Mouse (Mus musculus): Measurements from ENCODE around the gene Hydin. TPM values are rescaled to one million over a fixed set of nuclear protein-coding genes. Genes with fewer than 3 reads are reported as not detected.
"Not testable (repeated sequence)": the region's sequence is repeated elsewhere in the genome, so short reads cannot be mapped to it uniquely, and the experiment has no call there.

Gene Hydin
- polyA plus RNA-seq, 1 experiment from 2014 or later, result 0.89 TPM

DNA sequence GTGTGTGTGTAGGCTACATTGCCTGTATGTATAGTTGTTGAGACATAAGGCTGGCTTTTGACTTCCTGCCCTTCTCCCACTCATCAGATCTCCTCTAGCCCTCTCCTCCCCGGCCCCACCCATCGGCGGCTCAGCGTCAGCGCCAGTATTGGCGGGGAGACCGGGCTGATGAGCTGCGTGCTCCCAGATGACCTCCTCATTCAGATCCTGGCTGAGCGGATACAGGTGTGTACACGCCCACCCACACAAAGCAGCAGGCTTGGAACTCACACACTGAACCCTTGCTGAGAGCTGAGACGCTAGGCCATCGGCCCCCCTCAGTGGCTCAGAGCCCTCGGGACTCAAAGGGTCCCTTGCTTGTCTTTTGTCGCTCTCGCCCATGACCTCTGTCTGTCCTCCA, 256.2 kb downstream of the Hydin start:
- Histone ChIP-seq H3K4me3 (replicated peaks) (no peak overlapping the region), H3K4me1 (no peaks in the 10 kb centered on the region), H3K27ac (replicated peaks) (no peak overlapping the region), H3K9ac (no peak overlapping the region), H3K4me2 (replicated peaks) (no peak overlapping the region), H3K9me3 (replicated peaks) (no peaks in the 10 kb centered on the region), H3K36me3 (no peaks in the 10 kb centered on the region), H3K27me3 (no peaks in the 10 kb centered on the region)
- ATAC-seq (ENCODE audit: insufficient number of reproducible peaks, low FRiP score, low TSS enrichment, low read depth), result peak; percentile 19; the same call in 1 of the 2 replicates
- 67% methylated on average over 15 of the region's 15 CpGs for WGBS

DNA sequence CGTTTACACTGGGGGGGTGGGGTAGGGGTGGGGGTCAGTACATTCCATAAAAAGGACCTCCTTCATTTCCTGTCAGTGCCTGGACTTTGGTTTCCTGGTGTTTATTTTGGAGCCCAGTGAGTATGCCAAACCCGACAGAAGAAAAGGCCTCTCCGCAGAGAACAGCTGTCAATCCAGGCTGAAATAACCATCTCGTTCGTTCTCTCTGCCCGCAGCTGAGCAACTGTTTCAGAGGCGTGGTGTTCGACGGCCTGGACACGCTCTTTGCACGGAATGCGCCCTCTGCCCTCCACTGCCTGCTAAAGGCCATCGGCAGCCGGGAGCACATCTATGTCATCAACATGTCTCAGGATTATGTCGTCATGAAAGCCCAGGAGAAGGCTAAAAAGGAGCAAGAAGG, 258.5 kb downstream of the Hydin start:
- Histone ChIP-seq H3K4me2 (replicated peaks) (no peak overlapping the region), H3K9ac (no peak overlapping the region), H3K27me3 (no peaks in the 10 kb centered on the region), H3K4me3 (replicated peaks) (no peak overlapping the region), H3K4me1 (no peaks in the 10 kb centered on the region), H3K27ac (replicated peaks) (no peak overlapping the region), H3K9me3 (replicated peaks) (no peaks in the 10 kb centered on the region), H3K36me3 (no peaks in the 10 kb centered on the region)
- 51% methylated on average over 15 of the region's 15 CpGs for WGBS
- no peak for ATAC-seq (ENCODE audit: insufficient number of reproducible peaks, low FRiP score, low TSS enrichment, low read depth)

DNA sequence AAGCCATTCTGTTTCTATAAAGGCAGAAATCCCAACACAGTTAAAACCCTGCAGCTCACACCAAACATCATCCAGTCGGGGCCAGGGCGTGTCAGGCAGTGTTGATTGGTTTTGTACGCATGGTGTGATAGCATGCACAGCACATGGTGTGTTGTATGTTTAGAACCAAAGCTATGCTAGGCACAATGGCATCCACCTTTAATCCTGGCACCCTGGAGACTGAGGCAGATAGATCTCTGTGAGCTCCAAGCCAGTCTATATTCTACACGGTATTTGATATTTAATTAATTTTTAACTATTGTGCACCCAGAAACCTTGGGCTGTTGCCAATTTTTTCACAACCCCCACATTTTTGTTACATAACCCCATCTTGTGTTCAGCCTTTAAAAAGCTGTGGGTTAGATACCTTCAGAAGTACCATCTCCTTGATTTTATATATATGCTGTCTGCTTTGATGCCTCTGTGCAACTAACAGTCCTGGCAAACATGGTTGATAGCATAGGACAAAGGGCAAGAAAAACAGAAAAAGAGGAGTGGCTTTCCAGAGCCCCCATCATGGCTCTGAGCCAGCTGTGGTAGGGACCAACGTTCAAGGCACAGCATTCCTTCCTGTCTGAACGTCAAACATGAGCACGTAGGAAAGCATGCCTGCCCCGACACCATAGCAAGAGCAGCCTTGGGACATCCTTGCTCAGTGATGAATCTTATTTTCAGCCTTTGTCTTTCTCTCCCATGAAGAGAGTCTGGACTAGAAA, 263.4 kb downstream of the Hydin start:
- 55% methylated on average over 8 of the region's 8 CpGs for WGBS
- Histone ChIP-seq H3K4me1 (no peaks in the 10 kb centered on the region), H3K27ac (replicated peaks) (no peak overlapping the region), H3K9me3 (replicated peaks) (no peaks in the 10 kb centered on the region), H3K9ac (no peak overlapping the region), H3K36me3 (no peaks in the 10 kb centered on the region), H3K4me3 (replicated peaks) (no peak overlapping the region), H3K4me2 (replicated peaks) (no peak overlapping the region), H3K27me3 (no peaks in the 10 kb centered on the region)
- ATAC-seq (ENCODE audit: insufficient number of reproducible peaks, low FRiP score, low TSS enrichment, low read depth), result no peak

DNA sequence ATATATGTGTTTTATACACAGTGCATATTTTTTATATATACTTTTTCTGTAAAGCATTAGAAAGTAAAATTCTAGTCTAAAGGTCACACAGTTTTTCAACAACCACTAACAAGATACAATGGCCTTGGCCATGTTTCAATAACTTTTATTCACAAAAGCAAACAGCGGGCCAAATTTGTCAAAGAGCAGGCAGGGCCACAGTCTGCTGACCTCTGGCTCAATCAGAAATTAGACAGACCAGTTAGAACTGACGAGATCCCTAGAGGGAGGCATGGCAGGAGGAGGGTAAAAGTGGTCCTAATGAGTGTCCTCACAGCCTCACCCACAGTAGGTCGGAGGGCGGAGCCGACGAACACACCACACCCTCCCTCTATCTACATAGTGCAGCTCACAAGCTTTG, 267.0 kb downstream of the Hydin start:
- H3K4me1 ChIP-seq, result no peaks in the 10 kb centered on the region

DNA sequence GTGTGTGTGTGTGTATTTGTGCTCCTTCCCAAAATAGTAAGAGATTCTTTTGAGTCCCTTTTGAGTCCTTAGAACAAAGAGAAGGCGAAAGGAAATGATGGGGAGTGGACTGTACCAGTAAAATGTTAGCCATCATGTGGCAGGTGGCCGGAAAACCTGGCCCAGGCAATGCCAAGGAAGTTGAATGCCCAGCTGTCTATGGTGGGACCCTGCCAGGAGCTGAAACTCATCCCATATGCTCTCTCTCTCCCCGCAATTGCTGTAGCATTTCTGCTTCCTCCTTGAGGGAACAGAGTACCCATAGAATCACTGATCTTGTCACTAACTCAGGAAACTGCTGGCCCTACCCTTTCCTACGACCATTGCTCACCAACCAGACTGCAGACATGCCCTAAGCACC, 271.1 kb downstream of the Hydin start:
- H3K4me2 ChIP-seq (replicated peaks), result no peak overlapping the region
- WGBS, result 69% methylated on average over 4 of the region's 4 CpGs
- no peak overlapping the region for H3K9ac ChIP-seq
- H3K36me3 ChIP-seq, result no peaks in the 10 kb centered on the region
- no peaks in the 10 kb centered on the region for H3K9me3 ChIP-seq (replicated peaks)
- ATAC-seq (ENCODE audit: insufficient number of reproducible peaks, low FRiP score, low TSS enrichment, low read depth), result no peak
- H3K4me3 ChIP-seq (replicated peaks), result no peak overlapping the region
- H3K27ac ChIP-seq (replicated peaks), result no peak overlapping the region
- H3K27me3 ChIP-seq, result no peaks in the 10 kb centered on the region
- H3K4me1 ChIP-seq, result no peaks in the 10 kb centered on the region

More for the DNA sequence above, 267.0 kb downstream of the Hydin start:
- no peak overlapping the region for H3K9ac ChIP-seq
- no peak overlapping the region for H3K27ac ChIP-seq (replicated peaks)
- ATAC-seq (ENCODE audit: insufficient number of reproducible peaks, low FRiP score, low TSS enrichment, low read depth), result no peak
- WGBS, result 85% methylated on average over 6 of the region's 6 CpGs
- H3K36me3 ChIP-seq, result no peaks in the 10 kb centered on the region
- no peaks in the 10 kb centered on the region for H3K9me3 ChIP-seq (replicated peaks)
- H3K27me3 ChIP-seq, result no peaks in the 10 kb centered on the region
- H3K4me3 ChIP-seq (replicated peaks), result no peak overlapping the region
- no peak overlapping the region for H3K4me2 ChIP-seq (replicated peaks)

DNA sequence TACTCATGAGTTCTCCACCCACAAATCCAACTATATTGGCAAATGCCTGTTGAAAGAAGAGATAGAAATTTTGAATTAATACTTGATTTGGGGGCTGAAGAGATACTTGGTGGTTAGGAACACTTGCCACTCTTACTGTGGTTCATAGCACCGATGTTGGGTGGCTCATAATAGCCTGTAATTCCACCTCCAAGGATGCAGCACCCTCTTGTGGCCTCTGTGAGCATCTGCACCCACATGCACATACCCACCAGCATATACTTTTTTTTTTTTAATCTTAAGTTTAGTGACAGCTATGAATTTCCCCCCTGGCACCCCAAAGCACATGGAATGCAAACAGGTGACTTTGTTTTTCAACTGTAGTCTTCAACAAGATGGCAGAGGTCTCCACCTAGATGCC, 283.6 kb downstream of the Hydin start:
- no peak for ATAC-seq (ENCODE audit: insufficient number of reproducible peaks, low FRiP score, low TSS enrichment, low read depth)
- H3K27ac ChIP-seq (replicated peaks), result no peak overlapping the region
- H3K9me3 ChIP-seq (replicated peaks), result no peaks in the 10 kb centered on the region
- no peak overlapping the region for H3K4me3 ChIP-seq (replicated peaks)
- H3K4me2 ChIP-seq (replicated peaks), result no peak overlapping the region
- H3K4me1 ChIP-seq, result no peaks in the 10 kb centered on the region
- H3K9ac ChIP-seq, result no peak overlapping the region
- 83% methylated on average over 1 of the region's 1 CpGs for WGBS
- H3K36me3 ChIP-seq, result no peaks in the 10 kb centered on the region
- no peaks in the 10 kb centered on the region for H3K27me3 ChIP-seq

DNA sequence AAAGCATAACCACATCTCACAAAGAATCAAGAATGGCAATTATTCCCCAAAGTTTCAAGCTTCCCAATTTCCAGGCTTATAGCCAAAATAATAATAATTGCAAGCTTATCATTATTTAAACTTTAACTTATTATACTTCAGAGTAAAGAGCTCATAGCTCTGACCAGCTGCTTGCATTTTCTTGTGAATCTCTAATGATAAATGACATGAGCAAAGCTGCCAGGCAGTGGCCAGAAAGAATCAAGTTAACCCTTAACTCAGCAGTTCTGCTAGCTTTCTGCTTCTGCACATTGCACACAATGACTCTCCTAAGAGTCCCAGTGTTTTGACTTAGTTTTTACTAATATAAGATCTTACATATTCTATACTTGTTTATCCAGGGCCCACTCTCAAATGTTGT, 285.3 kb downstream of the Hydin start:
- not testable (repeated sequence) for H3K4me3 ChIP-seq (replicated peaks); H3K36me3 ChIP-seq; H3K9ac ChIP-seq; H3K4me1 ChIP-seq; H3K27ac ChIP-seq (replicated peaks); ATAC-seq (ENCODE audit: insufficient number of reproducible peaks, low FRiP score, low TSS enrichment, low read depth); H3K4me2 ChIP-seq (replicated peaks); H3K27me3 ChIP-seq; H3K9me3 ChIP-seq (replicated peaks)

DNA sequence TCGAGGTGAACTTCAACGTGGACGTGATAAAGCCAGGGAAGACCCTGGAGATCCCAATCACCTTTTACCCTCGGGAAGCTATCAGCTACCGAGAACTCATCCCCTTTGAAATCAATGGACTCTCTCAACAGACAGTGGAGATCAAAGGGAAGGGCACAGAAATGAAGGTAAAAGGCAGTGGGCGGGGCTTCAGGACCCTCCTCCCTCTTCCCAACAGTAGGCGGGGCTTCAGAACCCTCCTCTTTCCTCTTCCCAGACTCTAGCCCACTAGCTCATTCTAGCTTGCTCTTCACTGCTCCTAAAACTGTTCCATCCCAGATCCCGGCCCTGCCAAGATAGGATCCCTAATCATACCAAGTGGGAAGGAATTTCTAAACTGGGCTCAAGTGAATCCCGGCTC, 325.9 kb downstream of the Hydin start:
- Histone ChIP-seq H3K36me3 (no peaks in the 10 kb centered on the region), H3K27me3 (no peaks in the 10 kb centered on the region), H3K27ac (replicated peaks) (no peak overlapping the region), H3K9ac (no peak overlapping the region), H3K4me2 (replicated peaks) (no peak overlapping the region), H3K4me1 (no peaks in the 10 kb centered on the region), H3K9me3 (replicated peaks) (no peaks in the 10 kb centered on the region), H3K4me3 (replicated peaks) (no peak overlapping the region)
- WGBS, result 86% methylated on average over 9 of the region's 9 CpGs
- ATAC-seq (ENCODE audit: insufficient number of reproducible peaks, low FRiP score, low TSS enrichment, low read depth), result no peak

GRCm38 (mm10) chr8:110594164-110594563, 327.4 kb downstream of the Hydin start:
- H3K9ac ChIP-seq, result no peak overlapping the region
- no peaks in the 10 kb centered on the region for H3K36me3 ChIP-seq
- H3K27me3 ChIP-seq, result no peaks in the 10 kb centered on the region
- H3K4me1 ChIP-seq, result no peaks in the 10 kb centered on the region
- H3K4me3 ChIP-seq (replicated peaks), result no peak overlapping the region
- H3K27ac ChIP-seq (replicated peaks), result no peak overlapping the region
- no peak overlapping the region for H3K4me2 ChIP-seq (replicated peaks)
- no peaks in the 10 kb centered on the region for H3K9me3 ChIP-seq (replicated peaks)
- 70% methylated on average over 6 of the region's 6 CpGs for WGBS
- ATAC-seq (ENCODE audit: insufficient number of reproducible peaks, low FRiP score, low TSS enrichment, low read depth), result no peak

DNA sequence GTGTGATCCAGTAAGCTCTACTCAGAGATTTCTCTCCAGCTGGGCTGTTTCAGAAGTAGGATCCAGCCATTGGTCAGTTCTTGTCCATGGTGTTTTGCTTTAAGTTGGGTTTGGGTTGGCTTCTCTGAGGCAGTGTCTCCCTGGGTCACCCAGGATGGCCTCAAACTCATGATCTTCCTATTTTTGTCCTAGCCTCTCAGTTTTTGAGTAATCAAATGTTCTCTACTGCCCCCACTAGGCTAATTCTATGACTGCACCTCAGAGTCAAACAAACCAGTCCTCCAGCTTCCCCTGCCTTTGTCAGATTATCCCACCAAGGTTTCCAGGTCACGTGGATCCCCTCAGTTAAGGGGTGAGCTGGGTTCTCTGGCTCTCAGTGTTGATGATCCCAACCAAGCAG, 337.8 kb downstream of the Hydin start:
- no peak for ATAC-seq (ENCODE audit: insufficient number of reproducible peaks, low FRiP score, low TSS enrichment, low read depth)
- WGBS, result 0% methylated on average over 1 of the region's 1 CpGs
- H3K27me3 ChIP-seq, result no peaks in the 10 kb centered on the region

DNA sequence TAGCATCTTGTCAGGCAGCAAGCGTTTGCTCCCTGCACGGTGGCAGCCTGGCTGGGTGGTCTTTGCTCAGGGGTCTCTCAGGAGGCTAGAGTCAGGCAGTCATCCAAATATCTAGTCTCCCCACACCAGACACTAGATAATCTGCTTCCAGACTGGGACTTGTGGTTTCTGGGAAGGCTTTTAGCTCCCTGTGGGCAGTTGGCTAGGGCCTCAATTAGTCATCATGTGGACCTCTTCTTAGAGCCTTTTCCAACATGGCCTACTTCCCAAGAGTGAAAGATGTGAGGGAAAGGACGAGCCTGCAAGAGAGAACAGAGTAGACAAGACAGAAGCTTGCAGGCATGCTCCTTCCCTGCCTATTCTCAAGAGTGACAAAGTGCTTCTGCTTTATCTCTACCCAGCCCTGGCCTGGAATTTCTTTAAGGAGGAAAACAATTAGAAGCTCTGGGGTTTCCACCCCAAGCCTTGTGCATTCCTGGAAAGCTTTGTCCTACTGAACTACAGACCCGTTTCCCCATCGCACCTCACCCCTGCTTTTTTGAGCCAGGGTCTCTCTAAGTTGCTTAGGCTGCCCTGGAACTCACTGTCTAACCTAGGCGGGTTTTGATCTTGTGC, 338.7 kb downstream of the Hydin start:
- WGBS, result 64% methylated on average over 6 of the region's 6 CpGs

More for the DNA sequence above, 337.8 kb downstream of the Hydin start:
- Histone ChIP-seq H3K36me3 (no peaks in the 10 kb centered on the region), H3K4me2 (replicated peaks) (no peak overlapping the region), H3K9ac (no peak overlapping the region), H3K9me3 (replicated peaks) (no peaks in the 10 kb centered on the region), H3K27ac (replicated peaks) (no peak overlapping the region), H3K4me1 (no peaks in the 10 kb centered on the region), H3K4me3 (replicated peaks) (no peak overlapping the region)

DNA sequence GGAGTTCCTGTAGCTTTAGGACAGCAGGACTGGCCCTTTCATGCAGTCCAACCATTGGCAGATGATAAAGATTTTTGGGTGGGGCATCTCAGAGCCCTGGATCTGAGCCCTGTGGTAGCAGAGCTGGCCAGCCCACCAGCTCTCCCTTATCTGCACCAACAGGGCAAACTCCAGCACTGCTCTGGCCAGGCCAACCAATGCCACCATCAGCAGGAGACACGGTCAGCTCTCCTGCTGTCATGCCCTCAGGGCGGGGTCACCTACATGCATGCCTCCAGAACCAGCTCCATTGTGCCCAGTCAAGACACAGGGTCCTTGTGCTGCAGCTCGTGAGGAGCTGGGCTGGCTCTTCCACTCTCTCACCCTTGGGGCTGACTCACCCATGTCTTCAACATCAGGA, 349.0 kb downstream of the Hydin start:
- H3K9ac ChIP-seq, result no peak overlapping the region
- no peaks in the 10 kb centered on the region for H3K9me3 ChIP-seq (replicated peaks)
- no peak overlapping the region for H3K4me3 ChIP-seq (replicated peaks)
- no peaks in the 10 kb centered on the region for H3K27me3 ChIP-seq
- 57% methylated on average over 3 of the region's 3 CpGs for WGBS
- no peak for ATAC-seq (ENCODE audit: insufficient number of reproducible peaks, low FRiP score, low TSS enrichment, low read depth)
- H3K36me3 ChIP-seq, result no peaks in the 10 kb centered on the region
- no peak overlapping the region for H3K4me2 ChIP-seq (replicated peaks)
- no peak overlapping the region for H3K27ac ChIP-seq (replicated peaks)
- H3K4me1 ChIP-seq, result peaks cover 19% of the 10 kb centered on the region

More for the DNA sequence above, 338.7 kb downstream of the Hydin start:
- Histone ChIP-seq H3K4me2 (replicated peaks) (no peak overlapping the region), H3K4me1 (no peaks in the 10 kb centered on the region), H3K9ac (no peak overlapping the region), H3K9me3 (replicated peaks) (no peaks in the 10 kb centered on the region), H3K27me3 (no peaks in the 10 kb centered on the region), H3K27ac (replicated peaks) (no peak overlapping the region), H3K36me3 (no peaks in the 10 kb centered on the region), H3K4me3 (replicated peaks) (no peak overlapping the region)
- no peak for ATAC-seq (ENCODE audit: insufficient number of reproducible peaks, low FRiP score, low TSS enrichment, low read depth)
